Mouse (Mus musculus) erythroblast, adult 5-6 weeks (primary cell): ENCODE results near the gene Olfr47. TPM values are rescaled to one million over a fixed set of nuclear protein-coding genes. Genes with fewer than 3 reads are reported as not detected.

Experiments used
- total RNA-seq, 2 experiments: library from RNA; stranded (forward) in 1 of 2; stranded (reverse) in 1 of 2; fragments of 150-400 nt in 1 of 2; fragments of 200-764, 138-1000 nt in 1 of 2; gene quantifications; 2 replicates each; pipeline versions ENCODE4 v1.2.3 to v1.2.4; 2015 to 2017; ENCODE audit warnings: low replicate concordance in 2 of 2

Olfr47 gene
- total RNA-seq, 2 experiments from 2014 or later, result not detected

Other genes with a start within 250 kb of the Olfr47 start
- not detected in 2 replicates for gene Olfr441, start 125.2 kb upstream of the Olfr47 start, total RNA-seq (2015; ENCODE audit: low replicate concordance)
- gene Olfr441, start 125.2 kb upstream of the Olfr47 start, total RNA-seq (2017; ENCODE audit: low replicate concordance), result not detected in 2 replicates
- not detected in 2 replicates for gene Olfr237-ps1, start 85.0 kb upstream of the Olfr47 start, total RNA-seq (2015; ENCODE audit: low replicate concordance)
- gene Olfr237-ps1, start 85.0 kb upstream of the Olfr47 start, total RNA-seq (2017; ENCODE audit: low replicate concordance), result 0.17 TPM in 1 of 2 replicates, not detected in the other
- gene Olfr437, start 68.2 kb upstream of the Olfr47 start, total RNA-seq (2015; ENCODE audit: low replicate concordance), result not detected in 2 replicates
- gene Olfr437, start 68.2 kb upstream of the Olfr47 start, total RNA-seq (2017; ENCODE audit: low replicate concordance), result not detected in 2 replicates
- gene Olfr13, start 59.4 kb upstream of the Olfr47 start, total RNA-seq (2015; ENCODE audit: low replicate concordance), result not detected in 2 replicates
- gene Olfr13, start 59.4 kb upstream of the Olfr47 start, total RNA-seq (2017; ENCODE audit: low replicate concordance), result not detected in 2 replicates
- gene Olfr435, start 34.4 kb upstream of the Olfr47 start, total RNA-seq (2015; ENCODE audit: low replicate concordance), result not detected in 2 replicates
- not detected in 2 replicates for gene Olfr435, start 34.4 kb upstream of the Olfr47 start, total RNA-seq (2017; ENCODE audit: low replicate concordance)
- gene Olfr434, start 18.5 kb upstream of the Olfr47 start, total RNA-seq (2015; ENCODE audit: low replicate concordance), result not detected in 2 replicates
- gene Olfr434, start 18.5 kb upstream of the Olfr47 start, total RNA-seq (2017; ENCODE audit: low replicate concordance), result not detected in 2 replicates
- gene Arhgef5, start 34.1 kb downstream of the Olfr47 start, total RNA-seq (2015; ENCODE audit: low replicate concordance), result not detected in 2 replicates
- 0.17 TPM in 1 of 2 replicates, not detected in the other for gene Arhgef5, start 34.1 kb downstream of the Olfr47 start, total RNA-seq (2017; ENCODE audit: low replicate concordance)
- not detected in 2 replicates for gene Nobox, start 78.0 kb downstream of the Olfr47 start, total RNA-seq (2015; ENCODE audit: low replicate concordance)
- not detected in 2 replicates for gene Nobox, start 78.0 kb downstream of the Olfr47 start, total RNA-seq (2017; ENCODE audit: low replicate concordance)